Mouse (Mus musculus) kidney, adult 2 months (tissue): ENCODE measurements around the gene Tra2a.
A peak's percentile ranks its signal among the peaks of the same experiment; 100 is the strongest.

ENCODE experiments used
- CTCF ChIP-seq: fragments of 200-500 bp; conservative IDR thresholded peaks from 2 replicates; pipeline ENCODE4 v1.5.1; 2011; ENCODE audit warnings: low read depth, mild to moderate bottlenecking, control low read depth, low read length, moderate library complexity, mixed read lengths; ENCODE audit not compliant: insufficient read depth, insufficient read length
- POLR2A ChIP-seq: fragments of 200-500 bp; IDR thresholded peaks from one replicate; pipeline ENCODE4 v1.6.1; 2011; ENCODE audit warnings: low read depth, low read length, control low read depth

- peak; percentile 29; the same call in 1 of the 2 replicates for TF ChIP-seq CTCF
- TF ChIP-seq POLR2A, result no peak
Observed at GRCm38 (mm10) chr6:49208297-49208930, 55.4 kb downstream of the Tra2a start.
